Mouse (Mus musculus) stomach, postnatal 0 days (tissue): ENCODE results near the gene Ddit4. TPM values are rescaled to one million over a fixed set of nuclear protein-coding genes. Genes with fewer than 3 reads are reported as not detected.

Experiments
- ATAC-seq: fragments of 200-750 bp; cut with Nextera tagmentation; 2 replicates; pipeline ENCODE4 v1.8.0; 2017; ENCODE audit not compliant: low FRiP score, low TSS enrichment
- DNase-seq: peaks from one replicate; pipeline ENCODE4 v3.0.0-alpha.2; 2016; ENCODE audit warnings: low spot score
- H3K27ac ChIP-seq: fragments of 300-500 bp; sonication (generic); replicated peaks from 2 replicates; pipeline ENCODE4 v1.5.1; 2014; ENCODE audit warnings: mild to moderate bottlenecking, control low read depth
- H3K27me3 ChIP-seq: fragments of 300-500 bp; sonication (generic); 2 replicates; pipeline ENCODE4 v1.6.1; 2014; ENCODE audit warnings: low read length; ENCODE audit not compliant: control insufficient read depth, insufficient read depth
- H3K36me3 ChIP-seq: fragments of 300-500 bp; sonication (generic); 2 replicates; pipeline ENCODE4 v1.6.1; 2014; ENCODE audit warnings: low read length, mixed read lengths; ENCODE audit not compliant: control insufficient read depth, insufficient read depth
- H3K4me1 ChIP-seq: fragments of 300-500 bp; sonication (generic); replicated peaks from 2 replicates; pipeline ENCODE4 v1.6.1; 2014; ENCODE audit warnings: antibody characterized with exemption; ENCODE audit not compliant: control insufficient read depth, insufficient read depth
- H3K4me2 ChIP-seq: fragments of 300-500 bp; sonication (generic); replicated peaks from 2 replicates; pipeline ENCODE4 v1.6.1; 2014; ENCODE audit warnings: low read depth, mild to moderate bottlenecking, control low read depth, moderate library complexity
- H3K4me3 ChIP-seq: fragments of 300-500 bp; sonication (generic); 2 replicates; pipeline ENCODE4 v1.5.1; 2014; ENCODE audit warnings: low read depth, low read length, control low read depth
- H3K9ac ChIP-seq: fragments of 300-500 bp; sonication (generic); 2 replicates; pipeline ENCODE4 v1.6.1; 2014; ENCODE audit warnings: mild to moderate bottlenecking, low read length, control low read depth, mixed read lengths
- H3K9me3 ChIP-seq: fragments of 300-500 bp; sonication (generic); 2 replicates; pipeline ENCODE4 v1.6.1; 2016; ENCODE audit warnings: low read length; ENCODE audit not compliant: control insufficient read depth
- CTCF ChIP-seq: IDR thresholded peaks from 2 replicates; pipeline ENCODE4 v1.5.1; 2016; ENCODE audit warnings: antibody characterized with exemption, low read depth, mild to moderate bottlenecking, moderate library complexity
- EP300 ChIP-seq: optimal IDR thresholded peaks from 2 replicates; pipeline ENCODE3; 2016; ENCODE audit warnings: antibody characterized with exemption
- WGBS: fragments of 180-500 bp; shearing (Covaris S2); extraction: QIAGEN DNeasy Blood & Tissue Kit; methylation state at CpG from one replicate; pipeline ENCODE4 v1.1.7; 2014; 5-methylcytosine and 5-hydroxymethylcytosine counted together
- polyA plus RNA-seq: library from polyadenylated mRNA; unstranded; fragments of >200 nt; fragmentation: Nextera tagmentation; extraction: Ambion mirVana; gene quantifications from 2 replicates; pipeline ENCODE4 v1.2.1, GENCODE M21; 2015

Ddit4 gene
- polyA plus RNA-seq, 1 experiment from 2014 or later: 17.3 TPM

GRCm38 (mm10) chr10:59949783-59950605 is 1.6 kb downstream of the Ddit4 start:
- Histone ChIP-seq H3K9ac (peak overlapping the region; percentile 97), H3K9me3 (no peaks in the 10 kb centered on the region), H3K27me3 (no peaks in the 10 kb centered on the region), H3K27ac (peak overlapping the region; percentile 95), H3K4me1 (peaks cover 2% of the 10 kb centered on the region), H3K36me3 (no peaks in the 10 kb centered on the region), H3K4me2 (peak overlapping the region; percentile 86), H3K4me3 (peak overlapping the region; percentile 93)
- TF ChIP-seq EP300 (no peak), CTCF (no peak)
- DNase-seq: peak; percentile 56
- WGBS: 26% methylated on average over 15 of the region's 15 CpGs
- no peak for ATAC-seq

- no peak for DNase-seq
- TF ChIP-seq CTCF (no peak), EP300 (no peak)
- H3K4me3 ChIP-seq: peak overlapping the region; percentile 93
Observed at GRCm38 (mm10) chr10:59949255-59949648, 2.4 kb downstream of the Ddit4 start.

GRCm38 (mm10) chr10:59948363-59949254 is 3.0 kb downstream of the Ddit4 start:
- peaks cover 2% of the 10 kb centered on the region for H3K4me1 ChIP-seq
- no peak for TF ChIP-seq CTCF
- no peak for TF ChIP-seq EP300
- no peak overlapping the region for H3K9ac ChIP-seq
- H3K9me3 ChIP-seq: no peaks in the 10 kb centered on the region
- H3K4me2 ChIP-seq: no peak overlapping the region
- H3K36me3 ChIP-seq: no peaks in the 10 kb centered on the region
- peak; percentile 2; the same call in 1 of the 2 replicates for ATAC-seq
- peak overlapping the region; percentile 42 for H3K27ac ChIP-seq
- DNase-seq: peak; percentile 57
- H3K27me3 ChIP-seq: no peaks in the 10 kb centered on the region
- no peak overlapping the region; the same call in 1 of the 2 replicates for H3K4me3 ChIP-seq
- WGBS: 41% methylated on average over 6 of the region's 6 CpGs

More at GRCm38 (mm10) chr10:59949255-59949648, 2.4 kb downstream of the Ddit4 start:
- H3K27ac ChIP-seq: peak overlapping the region; percentile 95
- peaks cover 2% of the 10 kb centered on the region for H3K4me1 ChIP-seq
- no peaks in the 10 kb centered on the region for H3K9me3 ChIP-seq
- no peak for ATAC-seq
- H3K27me3 ChIP-seq: no peaks in the 10 kb centered on the region
- no peaks in the 10 kb centered on the region for H3K36me3 ChIP-seq
- peak overlapping the region; percentile 97; the same call in 1 of the 2 replicates for H3K9ac ChIP-seq
- 34% methylated on average over 1 of the region's 1 CpGs for WGBS
- peak overlapping the region; percentile 86 for H3K4me2 ChIP-seq

- TF ChIP-seq EP300 (no peak), CTCF (no peak)
- H3K27ac ChIP-seq: peak overlapping the region; percentile 40
- H3K36me3 ChIP-seq: no peaks in the 10 kb centered on the region
- WGBS: 52% methylated on average over 7 of the region's 7 CpGs
- no peaks in the 10 kb centered on the region for H3K9me3 ChIP-seq
- H3K9ac ChIP-seq: peak overlapping the region; percentile 4; the same call in 1 of the 2 replicates
- H3K4me3 ChIP-seq: no peak overlapping the region
- H3K27me3 ChIP-seq: no peaks in the 10 kb centered on the region
- H3K4me2 ChIP-seq: no peak overlapping the region; the same call in 1 of the 2 replicates
- ATAC-seq (no peak), DNase-seq (no peak)
- peaks cover 12% of the 10 kb centered on the region for H3K4me1 ChIP-seq
Observed at GRCm38 (mm10) chr10:59947296-59948073, 4.1 kb downstream of the Ddit4 start.

GRCm38 (mm10) chr10:59946362-59946761 is 5.3 kb downstream of the Ddit4 start:
- Histone ChIP-seq H3K4me2 (no peak overlapping the region), H3K9me3 (no peaks in the 10 kb centered on the region), H3K27me3 (no peaks in the 10 kb centered on the region), H3K4me1 (peaks cover 12% of the 10 kb centered on the region), H3K9ac (no peak overlapping the region), H3K4me3 (no peak overlapping the region), H3K27ac (no peak overlapping the region), H3K36me3 (no peaks in the 10 kb centered on the region)
- DNase-seq (no peak), ATAC-seq (no peak)
- WGBS: 98% methylated on average over 5 of the region's 5 CpGs
- TF ChIP-seq EP300: no peak
- no peak for TF ChIP-seq CTCF
